Mouse (Mus musculus) embryo, embryonic 10.5 days (tissue): Measurements from ENCODE around the gene Fam163a.
A peak's percentile ranks its signal among the peaks of the same experiment; 100 is the strongest.

ENCODE experiments used
- DNase-seq: peaks from one replicate; pipeline ENCODE4 v3.0.0-alpha.2; 2015; ENCODE audit warnings: low spot score

Fam163a gene

DNA sequence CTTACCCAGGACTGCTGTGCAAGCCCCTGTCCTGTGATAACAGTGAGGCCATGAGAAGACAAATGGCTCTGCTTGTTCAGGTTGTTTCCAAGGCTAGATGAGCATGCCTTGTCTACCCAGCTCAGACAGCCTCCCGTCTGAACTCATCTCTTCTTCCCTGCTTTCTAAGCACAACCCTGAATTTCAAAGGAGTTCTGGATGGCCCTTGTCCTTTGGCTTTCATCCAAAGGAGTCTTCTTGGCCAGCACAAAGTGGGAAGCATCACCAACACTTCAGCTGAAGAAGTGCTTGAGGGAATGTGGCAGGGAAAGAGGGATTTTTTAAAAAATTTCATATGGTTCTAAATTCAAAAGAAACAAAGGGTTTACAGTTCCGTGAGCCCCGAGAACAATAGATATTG, 3.8 kb downstream of the Fam163a start:
- DNase-seq: no peak

DNA sequence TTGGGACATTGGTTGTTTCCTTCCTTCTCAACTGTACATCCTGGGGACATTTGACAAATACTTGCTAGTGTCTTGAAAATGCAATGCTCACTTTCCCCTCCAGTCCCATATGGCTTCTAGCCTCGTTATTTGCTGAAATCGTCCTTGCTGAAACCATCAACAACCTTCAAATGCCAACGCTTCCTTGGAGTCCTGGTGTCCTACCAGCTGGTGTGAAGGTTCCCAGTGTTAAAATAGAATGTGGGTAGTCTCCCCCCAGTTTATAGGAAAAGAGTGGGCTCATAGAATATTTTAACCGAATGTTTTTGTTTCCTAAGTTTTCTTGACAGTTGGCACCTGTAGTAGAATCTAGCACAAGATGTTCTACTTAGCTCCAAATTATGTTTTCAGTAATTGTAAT, 7.2 kb downstream of the Fam163a start:
- DNase-seq: no peak

GRCm38 (mm10) chr1:156193292-156193691, 11.5 kb downstream of the Fam163a start:
- no peak for DNase-seq

DNA sequence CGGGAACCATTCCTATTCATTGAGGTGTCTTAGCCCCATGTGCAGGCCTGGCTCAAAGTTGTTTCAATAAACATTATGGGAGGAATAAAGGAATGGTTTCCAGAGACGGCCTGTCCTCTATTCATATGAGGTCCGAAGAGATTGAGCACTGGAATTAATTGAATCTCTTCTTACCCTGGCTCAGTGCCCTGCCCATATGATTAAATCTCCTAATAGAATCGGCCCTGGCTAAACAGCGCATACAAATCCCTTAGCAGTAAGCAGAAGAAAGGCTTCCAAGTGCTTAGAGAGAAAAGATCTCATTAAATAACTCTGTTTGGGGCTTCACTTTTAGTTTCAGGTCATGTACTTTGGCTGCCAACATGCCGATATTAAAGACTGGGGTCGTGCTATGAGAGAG, 12.0 kb downstream of the Fam163a start:
- DNase-seq: no peak

DNA sequence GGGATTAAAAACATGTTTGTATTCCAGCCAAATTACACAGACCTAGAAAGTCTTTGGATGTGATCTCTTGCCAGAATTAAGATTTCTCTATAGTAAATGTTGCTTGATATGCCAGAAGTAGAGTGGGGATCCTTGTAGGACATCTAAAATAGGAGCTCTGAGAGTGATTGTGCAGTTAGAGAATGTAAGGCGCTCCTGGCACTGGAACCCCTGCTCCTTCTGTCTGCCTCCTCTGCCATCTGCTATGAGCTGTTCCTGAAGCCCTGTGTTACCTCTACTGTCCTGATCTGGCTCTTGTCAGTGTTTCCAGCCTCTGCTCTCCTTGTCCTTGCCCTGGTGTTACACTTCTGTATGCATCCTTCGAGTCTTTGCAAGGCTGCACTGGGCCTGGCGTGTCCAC, 18.2 kb downstream of the Fam163a start:
- no peak for DNase-seq

DNA sequence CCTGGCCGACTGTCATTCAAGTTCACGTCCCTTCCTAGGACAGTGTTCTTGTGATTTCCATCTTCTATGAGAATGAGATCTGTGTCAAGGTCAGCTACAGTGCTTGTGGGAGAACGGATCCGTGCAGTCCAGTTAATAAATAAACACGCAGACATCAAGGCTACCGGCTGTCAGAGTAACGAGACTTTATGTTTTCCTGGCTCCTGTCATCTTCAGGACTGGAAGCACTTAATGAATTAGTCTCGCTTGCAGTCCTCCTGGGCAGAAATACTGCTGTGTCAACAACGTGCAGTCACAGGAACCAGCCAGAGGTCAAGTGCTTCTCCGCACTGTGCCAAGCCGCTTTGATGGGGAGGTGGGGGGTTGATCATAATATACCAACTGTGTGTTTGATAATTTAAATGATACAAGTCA, 20.7 kb downstream of the Fam163a start:
- peak; percentile 79 for DNase-seq

DNA sequence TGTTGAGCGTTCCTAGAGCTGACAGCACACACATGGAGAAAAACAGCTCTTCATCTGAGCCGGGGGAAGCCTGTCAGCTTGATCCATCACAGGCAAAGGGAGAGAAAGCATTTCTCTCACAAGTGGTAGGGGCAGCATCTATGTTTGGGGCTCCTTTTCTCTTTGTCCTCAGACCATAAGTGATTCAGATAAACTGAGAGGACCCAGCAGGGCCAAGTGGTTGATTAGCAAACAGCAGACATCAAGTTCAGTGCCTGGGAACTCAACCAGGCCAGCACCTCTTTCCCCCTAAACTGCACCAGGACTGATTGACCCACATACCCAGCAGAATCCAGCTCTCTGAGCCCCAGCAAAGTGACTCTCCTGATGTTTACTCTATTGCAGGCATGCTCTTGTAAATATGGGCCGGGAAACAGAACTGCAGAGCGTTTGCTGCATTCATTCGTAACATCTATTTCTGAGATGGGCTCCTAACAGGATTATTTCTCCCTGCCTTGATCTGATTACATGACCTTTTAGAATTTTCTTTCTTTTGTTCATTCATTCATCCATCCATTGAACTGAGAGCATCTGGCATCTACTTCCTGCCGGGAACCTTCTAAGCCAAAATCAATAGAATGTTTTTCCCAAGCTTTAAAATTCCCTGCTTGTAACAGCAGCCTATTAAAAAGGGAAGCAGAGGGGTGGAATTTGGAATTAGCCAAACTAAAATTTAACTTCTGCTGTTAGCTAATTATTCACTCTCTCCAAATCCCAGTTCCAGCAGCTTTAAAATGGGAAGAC, 21.5 kb downstream of the Fam163a start:
- DNase-seq: no peak

DNA sequence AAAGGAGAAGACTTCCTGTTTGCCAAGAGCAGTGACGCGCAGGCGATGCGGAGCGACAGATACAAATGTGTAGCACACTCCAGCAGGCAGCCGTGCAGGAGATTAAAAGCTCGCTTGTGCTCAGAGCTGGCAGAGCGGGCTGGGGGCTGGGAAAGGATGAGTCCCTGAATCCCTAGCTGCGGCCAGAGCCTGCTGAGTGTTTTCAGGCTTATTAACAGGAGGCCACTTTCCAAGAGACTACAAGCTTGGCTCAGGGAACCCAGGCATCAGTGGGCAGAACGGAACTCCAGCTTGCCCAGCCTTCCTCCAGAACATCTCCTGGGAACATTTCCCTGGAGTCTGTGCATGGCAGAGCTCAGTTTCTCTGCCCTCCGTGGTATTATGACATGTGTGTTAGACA, 25.0 kb downstream of the Fam163a start:
- DNase-seq: peak; percentile 57

GRCm38 (mm10) chr1:156168737-156169136, 36.1 kb downstream of the Fam163a start:
- DNase-seq: no peak

- no peak for DNase-seq
Observed at GRCm38 (mm10) chr1:156116770-156117169, 88.1 kb downstream of the Fam163a start.

GRCm38 (mm10) chr1:156113884-156114499, 90.8 kb downstream of the Fam163a start:
- DNase-seq: no peak

- no peak for DNase-seq
Observed at GRCm38 (mm10) chr1:156112142-156112541, 92.7 kb downstream of the Fam163a start.

DNA sequence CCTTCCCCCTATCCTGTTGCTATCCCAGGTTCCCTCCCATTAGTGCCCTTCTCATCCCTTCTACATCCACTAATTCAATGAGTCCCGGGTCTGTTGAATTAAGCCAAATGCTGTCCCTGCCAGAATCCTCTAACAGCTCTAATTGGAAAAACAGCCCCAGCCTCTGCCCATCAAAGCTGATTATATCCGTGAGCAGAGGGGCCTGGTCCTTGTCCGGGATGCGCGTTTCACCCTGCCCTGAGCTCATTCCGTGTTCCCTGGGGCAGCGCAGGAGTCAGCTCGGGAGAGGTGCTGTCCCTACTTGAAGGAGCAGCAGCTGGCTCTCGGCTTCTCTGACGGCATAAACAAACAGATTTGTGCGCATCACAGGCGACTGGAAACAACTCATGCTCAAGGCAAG, 93.1 kb downstream of the Fam163a start:
- no peak for DNase-seq

- DNase-seq: peak; percentile 28
Observed at GRCm38 (mm10) chr1:156111090-156111489, 93.7 kb downstream of the Fam163a start.

GRCm38 (mm10) chr1:156108400-156108799, 96.4 kb downstream of the Fam163a start:
- peak; percentile 56 for DNase-seq

- DNase-seq: no peak
Observed at GRCm38 (mm10) chr1:156107424-156107823, 97.4 kb downstream of the Fam163a start.

DNA sequence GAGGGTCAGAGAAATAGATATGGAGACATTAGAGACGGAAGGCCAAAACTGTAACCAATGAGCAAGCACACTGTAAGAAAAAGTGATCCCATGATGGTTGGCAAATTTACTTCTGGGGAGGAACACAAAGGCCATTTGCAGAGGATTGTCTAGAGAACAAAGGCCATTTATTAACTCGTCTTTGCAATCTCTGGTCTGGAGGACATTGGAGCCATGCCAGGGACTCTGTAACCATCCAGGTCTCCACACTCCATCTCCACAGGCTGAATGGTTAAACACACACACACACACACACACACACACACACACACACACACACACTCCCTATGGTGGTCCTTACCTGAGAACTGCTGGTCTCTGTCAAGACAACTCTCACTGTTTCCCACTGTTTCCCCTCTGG, 99.4 kb downstream of the Fam163a start:
- no peak for DNase-seq

GRCm38 (mm10) chr1:156103763-156104162, 101.1 kb downstream of the Fam163a start:
- DNase-seq: no peak

DNA sequence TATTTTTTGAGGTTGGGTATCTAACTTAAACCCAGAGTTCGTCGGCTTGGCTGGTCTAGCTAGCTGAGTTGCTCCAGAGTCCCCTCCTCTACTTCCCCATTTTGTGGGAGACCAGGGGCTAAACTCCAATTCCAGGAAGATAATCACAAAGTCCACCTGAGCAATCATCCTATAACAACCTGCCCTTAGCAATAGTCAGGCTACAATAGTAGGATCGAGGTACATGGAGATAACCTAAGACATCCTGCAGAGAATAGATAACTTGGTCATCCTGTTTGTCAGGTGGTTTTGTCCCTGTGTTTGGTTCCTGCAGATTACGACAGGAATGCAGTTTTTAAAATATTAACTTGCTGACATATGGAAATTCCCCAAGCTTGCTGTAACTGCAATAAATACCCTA, 113.0 kb downstream of the Fam163a start:
- DNase-seq: no peak

DNA sequence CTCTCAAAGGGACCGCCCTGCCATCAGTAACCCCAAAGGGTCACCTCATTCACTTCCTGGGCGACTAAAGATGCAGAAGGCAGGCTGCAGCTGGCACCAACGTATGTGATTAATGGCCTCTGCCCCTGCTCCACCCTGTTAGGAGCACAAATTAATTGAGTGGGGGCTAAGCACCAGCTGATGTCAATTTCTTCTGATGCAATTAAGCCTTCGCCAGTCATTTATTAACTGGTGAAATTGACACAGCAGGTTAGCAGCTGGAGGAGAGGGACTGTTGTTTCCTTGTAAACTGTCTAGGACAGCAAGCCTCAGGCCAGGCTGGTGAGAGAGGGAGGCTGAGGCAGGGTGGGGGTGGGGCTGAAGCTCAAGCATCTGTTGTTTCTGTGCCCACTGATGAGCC, 114.8 kb downstream of the Fam163a start:
- DNase-seq: peak; percentile 62

- peak; percentile 19 for DNase-seq
Observed at GRCm38 (mm10) chr1:156089561-156089960, 115.3 kb downstream of the Fam163a start.

- DNase-seq: no peak
Observed at GRCm38 (mm10) chr1:156087586-156087985, 117.2 kb downstream of the Fam163a start.

- DNase-seq: peak; percentile 79
Observed at GRCm38 (mm10) chr1:156085770-156086169, 119.1 kb downstream of the Fam163a start.

DNA sequence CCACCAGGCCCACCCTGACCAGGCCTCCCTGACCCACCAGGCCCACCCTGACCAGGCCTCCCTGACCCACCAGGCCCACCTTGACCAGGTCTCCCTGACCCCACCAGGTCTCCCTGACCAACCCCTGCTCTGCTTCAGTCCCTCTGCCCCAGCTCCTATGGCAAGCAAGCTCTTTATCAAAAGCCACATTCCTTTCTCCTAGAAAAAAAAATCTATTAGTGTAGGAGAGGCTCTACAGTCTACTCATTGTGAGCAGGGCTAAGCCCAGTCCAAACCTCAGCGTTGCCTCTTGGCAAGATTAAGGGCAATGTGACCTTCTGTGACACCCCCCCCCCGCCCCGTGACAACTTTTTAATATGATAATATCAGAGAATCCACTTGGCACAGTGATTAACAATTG, 120.2 kb downstream of the Fam163a start:
- no peak for DNase-seq
